ENCODE assay signal across 12 mouse cellular contexts in the genomic region with DNA sequence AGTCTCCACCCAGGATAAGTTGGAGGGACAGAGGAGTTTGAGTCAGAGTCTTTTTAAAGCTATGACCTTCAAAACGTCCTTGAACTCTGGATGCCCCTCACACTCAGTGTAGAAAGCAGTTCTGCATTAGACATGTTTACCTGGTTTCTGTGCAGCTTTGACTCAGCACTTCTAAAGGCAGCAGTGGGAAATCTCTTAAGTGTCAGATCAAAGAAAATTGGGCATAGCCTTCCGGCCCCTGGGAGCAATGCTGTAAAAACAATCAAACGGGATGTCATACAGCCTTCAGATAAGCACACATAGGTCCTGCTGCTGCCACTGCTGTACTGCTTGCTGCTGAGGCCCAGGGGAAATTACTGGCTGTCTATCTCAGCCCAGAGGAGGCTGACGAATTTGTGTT.
A peak's percentile ranks its signal among the peaks of the same experiment; 100 is the strongest.
DNase-seq lines count a peak whose midpoint lies in the region; ATAC-seq and TF ChIP-seq lines count a peak whose summit lies in the region.
"Had no signal": no experiment of that assay in that cellular context is flagged by ENCODE, and none has a peak within 500 bp of the region (broad histone marks: within the 10 kb centered on the region; RNA-seq: fewer than 3 reads in every experiment).

No protein-coding gene starts in this region.

- H3K4me3 ChIP-seq in heart, embryonic 16.5 days (ENCODE audit: low read length), result no peak overlapping the region
- no peak overlapping the region for H3K4me3 ChIP-seq in midbrain, embryonic 15.5 days
- H3K4me3 ChIP-seq: liver, embryonic 15.5 days had no signal

- TF ChIP-seq POLR2A in brain, embryonic 14.5 days (IDR thresholded peaks at IDR 0.05; ENCODE audit: borderline replicate concordance, extremely low read depth, insufficient read depth, insufficient read length, poor library complexity, severe bottlenecking), result no peak

- peak; percentile 76 for ATAC-seq in heart, embryonic 16.5 days (replicated peaks; ENCODE audit: extremely low read depth, insufficient read depth, low FRiP score)
- ATAC-seq in midbrain, embryonic 15.5 days (replicated peaks), result peak; percentile 90
- no peak for ATAC-seq in monocyte, adult 5-6 weeks (replicated peaks; ENCODE audit: insufficient number of reproducible peaks, low FRiP score, low TSS enrichment, poor library complexity, severe bottlenecking)

- no peak for TF ChIP-seq CTCF in brain, embryonic 14.5 days (IDR thresholded peaks at IDR 0.05; ENCODE audit: borderline replicate concordance, extremely low read depth, insufficient read depth, insufficient read length)

- DNase-seq in heart, adult 8-10 months (ENCODE audit: low spot score), result no peak
- DNase-seq in NIH3T3 (ENCODE audit: low read depth), result peak; percentile 16
- DNase-seq in brain, embryonic 14.5 days (ENCODE audit: low read depth), result peak; percentile 59
- DNase-seq in spleen, adult 18-20 months, result no peak
- DNase-seq in cerebellum, adult 11 months, result no peak
- DNase-seq: cerebellum, adult 9-11 months; thymus, adult 18-20 months had no signal

- peaks cover 21% of the 10 kb centered on the region for H3K4me1 ChIP-seq in heart, embryonic 16.5 days (ENCODE audit: control insufficient read depth, insufficient read depth, low read length)
- no peaks in the 10 kb centered on the region; the same call in 1 of the 2 replicates for H3K4me1 ChIP-seq in midbrain, embryonic 15.5 days
- H3K4me1 ChIP-seq: liver, embryonic 15.5 days had no signal

- H3K27me3 ChIP-seq in heart, embryonic 16.5 days (ENCODE audit: control insufficient read depth, insufficient read depth, low read length), result no peaks in the 10 kb centered on the region
- H3K27me3 ChIP-seq in midbrain, embryonic 15.5 days (replicated peaks), result no peaks in the 10 kb centered on the region
- H3K27me3 ChIP-seq: liver, embryonic 15.5 days had no signal

- H3K4me2 ChIP-seq in heart, embryonic 16.5 days (ENCODE audit: low read depth, low read length), result peak overlapping the region; percentile 22; the same call in 1 of the 2 replicates
- H3K4me2 ChIP-seq in midbrain, embryonic 15.5 days, result no peak overlapping the region
- H3K4me2 ChIP-seq: liver, embryonic 15.5 days had no signal

- H3K9me3 ChIP-seq in heart, embryonic 16.5 days (replicated peaks; ENCODE audit: control insufficient read depth, low read length), result no peaks in the 10 kb centered on the region
- no peaks in the 10 kb centered on the region for H3K9me3 ChIP-seq in midbrain, embryonic 15.5 days
- H3K9me3 ChIP-seq: G1E; liver, embryonic 15.5 days had no signal

- H3K36me3 ChIP-seq in heart, embryonic 16.5 days (ENCODE audit: control insufficient read depth, insufficient read depth), result no peaks in the 10 kb centered on the region
- no peaks in the 10 kb centered on the region for H3K36me3 ChIP-seq in midbrain, embryonic 15.5 days (replicated peaks)
- H3K36me3 ChIP-seq: G1E; liver, embryonic 15.5 days had no signal

- H3K27ac ChIP-seq in heart, embryonic 16.5 days (ENCODE audit: low read length), result peak overlapping the region; percentile 85
- H3K27ac ChIP-seq in midbrain, embryonic 15.5 days, result no peak overlapping the region
- H3K27ac ChIP-seq: liver, embryonic 15.5 days had no signal

- WGBS in heart, embryonic 16.5 days, result 12% methylated on average over 4 of the region's 4 CpGs
- WGBS in midbrain, embryonic 15.5 days, result 44% methylated on average over 4 of the region's 4 CpGs

- H3K9ac ChIP-seq in heart, embryonic 16.5 days (ENCODE audit: low read length), result 0 out of 2 replicates have a peak overlapping the region, but pooled peaks have one; percentile 16
- no peak overlapping the region for H3K9ac ChIP-seq in midbrain, embryonic 15.5 days
- H3K9ac ChIP-seq: liver, embryonic 15.5 days had no signal

Comparison
In these comparisons a context has a peak if more than half of its experiments do, and no peak if none do; other contexts are left out.
1. DNase-seq: peak in NIH3T3 (single experiment) and brain, embryonic 14.5 days (single experiment); none in heart, adult 8-10 months (single experiment), spleen, adult 18-20 months (0 of 2) and cerebellum, adult 11 months (single experiment).